Mouse (Mus musculus): Measurements from ENCODE around the gene Pcif1. TPM values are rescaled to one million over a fixed set of nuclear protein-coding genes. Genes with fewer than 3 reads are reported as not detected.

Gene Pcif1
- polyA plus RNA-seq, 2 experiments, result 40.5 to 66.4 TPM

DNA sequence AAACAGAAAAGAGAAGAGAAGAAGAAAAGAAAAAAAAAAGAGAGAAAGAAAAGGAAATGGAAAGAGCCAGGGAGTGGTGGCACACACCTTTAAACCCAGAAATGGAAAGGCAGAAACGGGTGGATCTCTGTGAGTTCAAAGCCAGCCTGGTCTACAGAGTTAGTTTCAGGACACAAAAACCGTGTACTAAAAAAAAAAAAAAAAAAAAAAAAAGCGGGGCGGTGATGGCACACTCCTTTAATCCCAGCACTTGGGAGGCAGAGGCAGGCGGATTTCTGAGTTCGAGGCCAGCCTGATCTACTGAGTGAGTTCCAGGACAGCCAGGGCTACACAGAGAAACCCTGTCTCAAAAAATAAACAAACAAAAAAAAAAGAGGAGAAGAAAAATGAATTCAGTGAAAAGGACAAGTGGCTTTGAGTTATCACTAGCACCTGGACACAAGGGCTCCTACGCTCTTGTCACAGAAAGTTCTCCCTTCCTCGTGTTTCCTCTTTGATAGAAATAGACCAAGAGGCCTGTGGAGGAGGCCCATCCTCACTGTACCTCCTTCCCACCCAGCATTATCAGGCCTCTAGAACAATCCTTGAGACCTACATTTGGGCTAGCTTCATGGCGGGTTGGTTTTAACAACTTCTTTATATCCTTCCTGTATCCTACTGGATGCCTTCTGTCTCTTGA, 33.8 kb downstream of the Pcif1 start:
- Histone ChIP-seq H3K4me2 (replicated peaks; ENCODE audit: low read depth, low read length, severe bottlenecking) (no peak overlapping the region), H3K4me3 (replicated peaks; ENCODE audit: low read length) (no peak overlapping the region), H3K9ac (ENCODE audit: low read depth, low read length, severe bottlenecking) (no peak overlapping the region), H3K9me3 (ENCODE audit: control insufficient read depth, low read length) (no peaks in the 10 kb centered on the region), H3K4me1 (ENCODE audit: control insufficient read depth, insufficient read depth, low read length) (peaks cover 23% of the 10 kb centered on the region), H3K27ac (replicated peaks; ENCODE audit: low read depth, low read length) (peak overlapping the region; percentile 100; the same call in 1 of the 2 replicates), H3K27me3 (ENCODE audit: control insufficient read depth, insufficient read depth, low read length) (no peaks in the 10 kb centered on the region), H3K36me3 (ENCODE audit: control insufficient read depth, insufficient read depth, low read length) (peaks cover 18% of the 10 kb centered on the region)
- WGBS, result 89% methylated on average over 8 of the region's 9 CpGs
- DNase-seq (ENCODE audit: low spot score), result no peak
- ATAC-seq (ENCODE audit: low FRiP score, low read depth), result no peak
- no peak for TF ChIP-seq POLR2A (IDR thresholded peaks at IDR 0.05; ENCODE audit: borderline replicate concordance, extremely low read depth, insufficient read depth, insufficient read length)

DNA sequence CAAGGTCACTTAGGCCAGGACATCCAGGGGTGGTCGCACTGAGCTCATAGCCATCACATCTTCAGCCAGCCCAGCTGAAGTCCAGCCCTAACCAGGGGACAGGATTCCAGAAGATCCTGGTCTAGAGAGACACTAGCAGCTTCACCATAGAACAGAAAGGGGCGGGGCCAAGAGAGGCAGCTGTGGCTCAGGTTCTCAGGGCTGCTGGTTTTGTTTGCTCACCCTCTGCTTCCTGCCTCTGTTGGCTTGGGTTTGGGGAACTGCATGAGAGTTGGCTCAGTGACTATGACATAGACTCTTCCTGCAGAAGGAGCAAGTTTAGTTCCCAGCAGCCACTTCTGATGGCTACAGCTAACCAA, 34.3 kb downstream of the Pcif1 start:
- no peak overlapping the region for H3K9ac ChIP-seq (ENCODE audit: low read depth, low read length, severe bottlenecking)
- H3K27ac ChIP-seq (replicated peaks; ENCODE audit: low read depth, low read length), result no peak overlapping the region
- peaks cover 13% of the 10 kb centered on the region for H3K36me3 ChIP-seq (ENCODE audit: control insufficient read depth, insufficient read depth, low read length)
- 96% methylated on average over 2 of the region's 2 CpGs for WGBS
- no peak overlapping the region for H3K4me2 ChIP-seq (replicated peaks; ENCODE audit: low read depth, low read length, severe bottlenecking)
- H3K27me3 ChIP-seq (ENCODE audit: control insufficient read depth, insufficient read depth, low read length), result no peaks in the 10 kb centered on the region
- H3K4me1 ChIP-seq (ENCODE audit: control insufficient read depth, insufficient read depth, low read length), result peaks cover 23% of the 10 kb centered on the region
- no peak overlapping the region for H3K4me3 ChIP-seq (replicated peaks; ENCODE audit: low read length)
- no peak for ATAC-seq (ENCODE audit: low FRiP score, low read depth)
- DNase-seq (ENCODE audit: low spot score), result no peak
- TF ChIP-seq POLR2A (IDR thresholded peaks at IDR 0.05; ENCODE audit: borderline replicate concordance, extremely low read depth, insufficient read depth, insufficient read length), result no peak
- no peaks in the 10 kb centered on the region for H3K9me3 ChIP-seq (ENCODE audit: control insufficient read depth, low read length)

- H3K4me2 ChIP-seq (replicated peaks; ENCODE audit: low read depth, low read length, severe bottlenecking), result no peak overlapping the region
- H3K4me1 ChIP-seq (ENCODE audit: control insufficient read depth, insufficient read depth, low read length), result peaks cover 12% of the 10 kb centered on the region
- no peak overlapping the region for H3K4me3 ChIP-seq (replicated peaks; ENCODE audit: low read length)
- H3K27me3 ChIP-seq (ENCODE audit: control insufficient read depth, insufficient read depth, low read length), result no peaks in the 10 kb centered on the region
- 71% methylated on average over 5 of the region's 5 CpGs for WGBS
- ATAC-seq (ENCODE audit: low FRiP score, low read depth) (no peak), DNase-seq (ENCODE audit: low spot score) (no peak)
- TF ChIP-seq POLR2A (IDR thresholded peaks at IDR 0.05; ENCODE audit: borderline replicate concordance, extremely low read depth, insufficient read depth, insufficient read length), result no peak
- no peak overlapping the region for H3K9ac ChIP-seq (ENCODE audit: low read depth, low read length, severe bottlenecking)
- H3K9me3 ChIP-seq (ENCODE audit: control insufficient read depth, low read length), result no peaks in the 10 kb centered on the region
- H3K36me3 ChIP-seq (ENCODE audit: control insufficient read depth, insufficient read depth, low read length), result 0 out of 2 replicates have a peak, but pooled peaks cover 2% of the 10 kb centered on the region
- no peak overlapping the region for H3K27ac ChIP-seq (replicated peaks; ENCODE audit: low read depth, low read length)
These were observed 37.7 kb downstream of the Pcif1 start for GRCm38 (mm10) chr2:164916820-164917219.

GRCm38 (mm10) chr2:164917371-164917770, 38.3 kb downstream of the Pcif1 start:
- Histone ChIP-seq H3K4me2 (replicated peaks; ENCODE audit: low read depth, low read length, severe bottlenecking) (no peak overlapping the region), H3K36me3 (ENCODE audit: control insufficient read depth, insufficient read depth, low read length) (0 out of 2 replicates have a peak, but pooled peaks cover 2% of the 10 kb centered on the region), H3K9ac (ENCODE audit: low read depth, low read length, severe bottlenecking) (no peak overlapping the region), H3K27ac (replicated peaks; ENCODE audit: low read depth, low read length) (no peak overlapping the region), H3K4me1 (ENCODE audit: control insufficient read depth, insufficient read depth, low read length) (peaks cover 9% of the 10 kb centered on the region), H3K9me3 (ENCODE audit: control insufficient read depth, low read length) (no peaks in the 10 kb centered on the region), H3K27me3 (ENCODE audit: control insufficient read depth, insufficient read depth, low read length) (no peaks in the 10 kb centered on the region), H3K4me3 (replicated peaks; ENCODE audit: low read length) (no peak overlapping the region)
- ATAC-seq (ENCODE audit: low FRiP score, low read depth), result no peak
- no peak for DNase-seq (ENCODE audit: low spot score)
- no peak for TF ChIP-seq POLR2A (IDR thresholded peaks at IDR 0.05; ENCODE audit: borderline replicate concordance, extremely low read depth, insufficient read depth, insufficient read length)
- WGBS, result 30% methylated on average over 10 of the region's 10 CpGs

DNA sequence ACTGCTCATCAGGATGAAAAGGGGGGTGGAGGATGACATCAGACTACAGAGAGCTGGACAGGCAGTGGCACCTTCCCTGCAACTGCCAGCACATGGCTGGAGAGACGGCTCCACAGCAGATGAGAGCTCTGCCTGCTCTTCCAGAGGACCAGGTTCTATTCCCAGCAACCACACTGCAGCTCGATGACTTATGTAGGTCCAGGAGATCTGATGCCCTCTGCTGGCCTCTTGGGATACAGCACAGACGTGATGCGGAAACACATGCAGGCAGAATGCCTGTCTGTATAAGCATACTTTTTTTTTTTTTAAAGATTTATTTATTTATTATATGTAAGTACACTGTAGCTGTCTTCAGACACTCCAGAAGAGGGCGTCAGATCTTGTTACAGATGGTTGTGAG, 39.2 kb downstream of the Pcif1 start:
- no peak overlapping the region for H3K4me2 ChIP-seq (replicated peaks; ENCODE audit: low read depth, low read length, severe bottlenecking)
- 72% methylated on average over 4 of the region's 5 CpGs for WGBS
- H3K27ac ChIP-seq (replicated peaks; ENCODE audit: low read depth, low read length), result no peak overlapping the region
- H3K36me3 ChIP-seq (ENCODE audit: control insufficient read depth, insufficient read depth, low read length), result 0 out of 2 replicates have a peak, but pooled peaks cover 2% of the 10 kb centered on the region
- TF ChIP-seq POLR2A (IDR thresholded peaks at IDR 0.05; ENCODE audit: borderline replicate concordance, extremely low read depth, insufficient read depth, insufficient read length), result no peak
- H3K27me3 ChIP-seq (ENCODE audit: control insufficient read depth, insufficient read depth, low read length), result no peaks in the 10 kb centered on the region
- peaks cover 8% of the 10 kb centered on the region; the same call in 1 of the 2 replicates for H3K4me1 ChIP-seq (ENCODE audit: control insufficient read depth, insufficient read depth, low read length)
- ATAC-seq (ENCODE audit: low FRiP score, low read depth), result no peak
- no peak for DNase-seq (ENCODE audit: low spot score)
- H3K9ac ChIP-seq (ENCODE audit: low read depth, low read length, severe bottlenecking), result no peak overlapping the region
- H3K4me3 ChIP-seq (replicated peaks; ENCODE audit: low read length), result no peak overlapping the region
- no peaks in the 10 kb centered on the region for H3K9me3 ChIP-seq (ENCODE audit: control insufficient read depth, low read length)
